Mouse (Mus musculus) mesoderm, embryonic 11.5 days (tissue): Measurements from ENCODE around the gene Nmd3.
A peak's percentile ranks its signal among the peaks of the same experiment; 100 is the strongest.

Experiments
- DNase-seq: peaks from one replicate; pipeline ENCODE4 v3.0.0-alpha.2; 2012; ENCODE audit warnings: low read depth, low spot score

Gene Nmd3

DNA sequence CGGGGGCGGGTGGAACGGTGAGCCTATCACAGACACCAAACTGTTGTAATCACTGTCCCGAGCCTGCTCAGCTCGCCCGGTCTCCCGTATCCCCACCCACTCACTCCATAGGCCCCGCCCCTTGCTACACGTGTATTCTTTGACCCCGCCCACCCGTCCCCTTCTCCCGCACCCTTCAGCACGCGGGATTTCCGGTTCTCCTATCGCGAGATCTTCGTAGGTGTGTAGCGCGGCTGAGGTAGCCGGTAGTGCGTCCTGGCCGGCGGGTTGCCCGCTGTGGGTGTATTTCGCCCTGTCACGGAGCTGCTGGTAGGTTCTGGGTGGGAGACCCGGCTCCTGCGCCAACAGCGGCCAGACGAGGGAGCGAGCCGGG lies at the start of gene Nmd3:
Nmd3 (plus strand) TSS at position 172 of the 373 bp plus-strand sequence.
- peak; percentile 98 for DNase-seq

DNA sequence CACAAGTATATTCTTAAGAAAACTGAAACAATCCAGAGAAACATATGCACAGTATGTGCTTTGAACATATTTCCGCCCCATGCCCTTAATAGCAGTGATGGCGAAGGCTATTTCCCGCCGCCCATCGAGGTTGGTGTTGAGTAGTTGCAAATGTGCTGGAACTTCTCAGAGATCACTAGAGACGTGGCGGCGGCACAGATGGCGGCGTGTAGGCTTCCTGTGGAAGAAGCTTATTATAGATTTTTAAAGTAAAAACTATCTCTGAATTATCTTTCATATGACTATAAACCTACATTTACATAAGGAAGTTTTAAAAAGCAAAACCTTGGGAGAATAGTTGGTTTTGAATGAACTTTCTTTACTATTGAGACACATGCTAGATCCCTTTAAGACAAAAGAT lies 48.4 kb upstream of the Nmd3 start:
- no peak for DNase-seq

DNA sequence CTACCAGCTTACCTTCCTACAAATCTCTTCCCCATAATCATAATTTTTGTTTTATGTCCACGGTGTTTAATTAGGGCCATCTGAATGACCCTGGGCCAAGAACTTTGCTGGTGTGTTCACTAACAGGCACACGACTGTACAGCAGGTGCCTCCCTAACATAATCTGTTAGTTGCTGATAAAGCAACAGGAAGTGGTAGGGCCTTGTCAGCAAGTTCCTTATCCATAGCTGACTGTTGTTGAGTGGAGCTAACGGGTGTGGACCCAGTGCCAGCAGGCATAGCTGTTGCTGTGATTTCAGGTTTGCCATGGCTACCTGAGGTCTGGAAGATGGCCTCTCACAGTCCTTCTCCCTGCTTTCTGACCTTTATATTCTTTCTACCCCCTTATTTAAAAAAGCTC lies 47.6 kb upstream of the Nmd3 start:
- no peak for DNase-seq

DNA sequence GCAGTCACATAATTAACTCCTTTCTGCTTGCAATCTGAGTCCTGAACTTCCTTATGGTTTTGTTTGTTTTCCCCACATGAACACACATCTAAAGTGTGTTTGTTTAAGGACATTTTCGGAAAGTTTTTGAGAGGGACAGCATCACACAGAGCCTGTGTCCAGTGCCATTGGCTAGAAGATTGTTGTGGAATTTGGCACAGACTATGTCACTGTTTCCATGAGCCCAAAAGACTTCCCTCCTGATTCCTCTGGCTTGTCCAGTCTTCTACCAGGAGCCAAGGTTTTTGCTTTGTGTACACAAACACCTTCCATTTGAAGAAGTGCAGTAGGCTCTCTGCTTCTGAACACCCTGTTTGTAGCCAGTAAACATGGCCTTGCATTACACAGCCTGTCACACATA lies 32.0 kb upstream of the Nmd3 start:
- no peak for DNase-seq

DNA sequence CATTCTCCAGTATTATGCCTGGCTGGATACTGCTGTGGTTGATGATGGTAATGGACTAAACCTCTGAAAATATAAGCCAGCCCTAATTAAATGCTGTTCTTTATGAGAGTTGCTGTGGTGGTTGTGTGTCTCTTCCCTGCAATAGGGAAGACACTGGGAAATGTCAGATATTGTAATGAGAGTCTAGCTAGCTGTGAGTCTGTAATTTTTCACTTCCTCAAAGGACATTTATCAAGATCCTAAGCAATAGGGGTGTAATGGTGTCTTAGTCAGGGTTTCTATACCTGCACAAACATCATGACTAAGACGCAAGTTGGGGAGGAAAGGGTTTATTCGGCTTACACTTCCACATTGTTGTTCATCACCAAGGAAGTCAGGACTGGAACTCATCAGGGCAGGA lies 30.8 kb upstream of the Nmd3 start:
- no peak for DNase-seq

DNA sequence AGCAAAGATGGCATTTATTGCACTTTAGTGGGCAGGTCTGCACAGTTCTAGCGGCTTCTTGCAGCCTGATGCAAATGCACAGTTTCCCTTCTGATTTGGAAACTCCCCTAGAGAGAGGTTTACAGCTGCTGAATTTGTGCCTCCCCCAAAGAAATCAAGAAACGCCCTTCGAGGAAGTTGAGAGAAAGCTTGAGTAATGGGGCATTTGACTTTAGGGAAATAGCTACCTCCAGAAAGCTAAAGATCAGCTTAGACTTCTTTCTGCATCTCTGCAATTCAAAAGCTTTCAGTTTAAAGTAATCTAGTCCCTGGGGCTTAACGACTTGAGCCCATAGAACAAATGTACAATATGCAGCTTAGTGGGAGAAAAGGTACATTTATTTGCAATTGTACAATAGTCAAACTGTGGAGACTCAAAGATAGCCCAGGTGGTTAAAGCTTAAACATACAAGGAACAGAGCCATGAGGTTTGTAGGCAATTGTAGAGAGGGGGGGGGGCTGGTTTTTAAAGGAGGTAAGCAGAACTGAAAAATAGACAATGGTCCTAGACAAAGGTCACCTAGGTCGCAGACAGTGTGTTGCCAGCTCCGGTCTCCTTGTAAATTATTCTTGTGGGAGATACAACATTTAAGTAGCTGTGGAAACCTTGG lies 21.8 kb upstream of the Nmd3 start:
- no peak for DNase-seq

DNA sequence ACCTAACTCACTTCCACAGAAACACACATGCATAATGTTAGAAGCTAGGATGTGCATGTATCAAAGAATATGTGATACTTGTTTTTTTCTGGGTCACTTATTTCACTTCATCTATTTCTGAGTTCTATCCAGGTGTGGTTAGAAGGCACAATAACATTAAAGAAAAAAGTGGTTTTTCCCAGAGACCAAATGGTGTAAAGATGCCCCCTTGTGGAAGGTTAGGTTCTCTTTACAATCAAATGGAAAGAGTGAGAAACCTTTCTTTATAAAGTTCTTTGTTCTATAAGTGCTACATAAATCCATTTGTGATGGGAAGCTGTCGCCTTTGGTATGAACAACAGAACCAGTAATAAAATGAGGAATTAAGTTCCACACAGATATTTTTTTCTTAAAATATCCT lies 19.9 kb upstream of the Nmd3 start:
- no peak for DNase-seq

DNA sequence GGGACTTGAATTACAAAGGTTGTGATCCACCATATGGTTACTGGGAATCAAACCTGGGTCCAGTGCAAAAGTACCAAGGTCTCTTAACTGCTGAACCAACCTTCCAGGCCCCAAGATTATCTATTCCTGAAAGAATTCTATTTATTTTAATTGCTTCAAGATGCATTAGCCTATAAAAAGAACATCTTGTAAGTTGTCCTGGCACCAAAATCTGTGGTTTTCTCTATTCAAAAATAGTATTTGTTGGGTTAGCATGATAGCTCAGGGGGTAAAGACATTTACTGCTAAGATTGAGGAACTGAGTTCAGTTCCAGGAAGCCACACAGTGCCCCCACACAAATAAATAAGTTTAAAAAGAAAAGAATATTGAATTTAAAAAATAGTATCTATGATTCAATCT lies 19.4 kb upstream of the Nmd3 start:
- no peak for DNase-seq

DNA sequence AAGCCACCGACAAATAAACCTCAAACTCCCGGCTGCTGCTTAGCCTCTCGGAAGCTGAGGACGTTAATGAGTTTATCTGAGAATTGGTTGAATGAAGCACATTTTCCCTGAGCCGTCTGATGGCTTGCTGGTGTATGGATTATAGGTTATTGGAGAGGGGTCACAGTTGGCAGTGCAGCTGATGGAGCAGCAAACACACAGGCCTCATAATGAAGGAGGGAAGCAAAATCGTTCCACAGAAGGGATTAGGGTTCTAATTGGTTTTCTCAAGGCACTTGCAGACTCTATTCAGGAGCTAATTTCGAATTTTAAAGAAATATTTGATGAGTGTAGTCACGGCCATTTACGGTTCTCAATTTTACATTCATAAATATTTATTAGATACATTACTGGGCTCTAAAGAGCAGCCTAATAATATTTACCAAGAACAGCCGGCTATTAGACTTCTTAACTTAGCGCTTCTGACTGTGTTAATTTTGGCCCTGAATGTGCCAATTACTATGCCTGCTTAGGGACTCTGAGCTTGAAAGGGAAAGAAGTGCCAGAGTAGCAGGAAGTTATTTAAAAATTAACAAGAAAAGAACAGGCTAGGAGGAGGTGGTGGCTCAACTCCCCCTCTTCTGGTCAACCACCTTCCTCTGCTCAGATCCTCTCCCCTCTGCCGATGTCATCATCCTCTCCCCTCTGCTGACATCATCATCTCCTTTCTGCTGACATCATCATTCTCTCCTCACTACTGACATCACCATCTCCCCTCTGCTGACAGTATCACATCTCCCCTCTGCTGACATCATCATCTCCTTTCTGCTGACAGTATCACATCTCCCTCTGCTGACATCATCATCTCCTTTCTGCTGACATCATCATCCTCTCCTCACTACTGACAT lies 12.5 kb upstream of the Nmd3 start:
- DNase-seq = no peak

DNA sequence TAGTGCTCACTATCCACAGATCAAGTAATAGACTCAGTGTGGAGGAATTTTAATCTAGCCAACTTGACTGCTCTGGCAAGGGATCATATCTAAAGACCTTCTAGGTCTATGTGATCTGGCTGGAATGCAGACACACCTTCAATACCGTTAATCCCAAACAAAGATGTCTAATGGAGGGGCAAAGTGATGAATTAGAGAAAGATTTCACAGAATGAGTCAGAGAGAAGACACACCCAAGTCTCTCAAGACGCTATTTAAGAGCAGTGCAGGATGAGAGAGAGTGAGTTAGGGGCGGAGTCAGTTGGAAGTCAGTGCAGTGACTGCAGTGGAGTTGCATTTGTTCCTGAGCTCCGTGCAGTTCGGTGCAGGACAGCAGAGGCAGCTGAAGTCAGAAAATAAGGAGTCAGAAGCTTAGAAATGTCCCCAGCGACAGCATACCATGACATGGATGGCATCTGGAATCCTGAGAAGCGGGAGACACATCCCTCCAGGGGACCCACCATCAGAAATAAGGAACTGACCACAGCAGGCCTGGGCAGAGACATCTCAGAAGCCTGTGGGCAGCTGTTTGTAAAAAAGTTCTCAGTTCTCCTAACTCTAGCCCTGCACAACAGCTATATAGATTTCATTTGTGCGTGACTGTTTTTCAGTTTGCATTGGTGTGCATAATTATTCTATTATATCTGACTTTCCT lies 9.7 kb upstream of the Nmd3 start:
- DNase-seq = no peak

DNA sequence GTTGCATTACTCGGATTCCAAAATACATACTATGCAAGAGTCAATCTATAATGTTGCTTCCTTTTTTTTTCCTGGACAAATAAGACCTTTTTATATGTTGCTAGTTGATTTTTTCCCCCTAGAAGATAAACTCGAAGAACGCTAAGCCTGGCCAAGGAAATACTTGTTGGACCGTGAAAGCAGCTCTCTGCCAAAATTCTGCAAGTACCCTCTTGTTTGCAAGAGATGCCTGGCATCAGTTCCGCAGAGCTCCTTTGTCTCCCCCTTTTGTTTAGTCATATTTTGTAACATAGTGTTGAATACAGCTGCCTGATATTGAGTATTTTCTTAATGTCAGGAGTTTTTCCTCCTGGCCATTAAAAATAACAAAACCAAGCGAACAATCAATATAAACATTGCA lies 4.3 kb upstream of the Nmd3 start:
- DNase-seq = no peak

DNA sequence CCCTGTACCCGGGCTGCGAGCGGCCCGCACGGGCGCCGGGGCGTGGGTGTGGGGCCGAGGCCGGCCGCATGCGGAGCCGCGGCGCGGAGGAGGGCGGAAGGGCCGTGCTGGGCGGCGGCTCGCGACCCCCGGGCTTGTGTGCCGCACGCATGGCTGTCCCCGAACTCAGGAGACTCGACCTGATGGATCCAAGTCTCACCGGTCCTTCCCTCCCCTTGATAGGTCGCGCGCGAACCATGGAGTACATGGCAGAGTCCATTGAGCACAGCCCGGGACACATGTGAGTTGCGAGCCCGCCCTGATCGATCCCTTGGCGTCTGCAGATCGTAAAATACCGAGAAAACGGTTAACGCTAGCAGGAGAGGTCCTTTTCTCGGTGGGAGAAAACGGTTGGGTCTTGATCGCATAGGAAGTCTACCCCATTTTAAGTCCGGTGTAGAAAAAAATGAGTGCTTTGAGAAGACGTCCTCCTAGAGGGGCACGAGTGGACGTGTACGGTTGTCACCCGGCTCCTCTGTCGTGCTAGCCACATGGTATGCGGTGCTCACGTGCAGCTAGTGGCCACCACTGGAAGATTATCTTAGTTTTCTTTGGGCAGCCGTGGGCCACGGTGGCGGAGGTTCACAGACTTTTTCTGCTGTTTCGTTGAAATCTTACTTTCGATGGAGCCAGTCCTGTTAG lies 542 bp downstream of the Nmd3 start:
- peak; percentile 58 for DNase-seq

DNA sequence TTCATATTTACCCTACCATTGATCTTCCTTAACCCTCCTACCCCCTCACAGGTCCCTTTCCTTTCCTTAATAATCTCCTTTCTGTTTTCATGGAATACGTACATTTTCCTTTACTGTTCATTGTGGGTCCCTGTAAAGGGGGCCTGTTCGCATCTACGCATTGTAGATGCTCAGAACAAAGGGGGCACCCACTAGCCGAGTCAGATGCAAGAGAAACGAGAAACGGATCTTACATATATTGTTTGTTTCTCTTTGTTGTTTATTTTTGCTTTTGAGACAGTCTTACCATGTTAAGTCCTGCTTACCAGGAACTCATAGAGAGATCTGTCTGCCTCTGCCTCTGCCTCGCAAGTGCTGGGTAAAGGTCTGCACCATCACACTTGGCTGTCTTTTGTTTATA lies 1.4 kb downstream of the Nmd3 start:
- DNase-seq = no peak

DNA sequence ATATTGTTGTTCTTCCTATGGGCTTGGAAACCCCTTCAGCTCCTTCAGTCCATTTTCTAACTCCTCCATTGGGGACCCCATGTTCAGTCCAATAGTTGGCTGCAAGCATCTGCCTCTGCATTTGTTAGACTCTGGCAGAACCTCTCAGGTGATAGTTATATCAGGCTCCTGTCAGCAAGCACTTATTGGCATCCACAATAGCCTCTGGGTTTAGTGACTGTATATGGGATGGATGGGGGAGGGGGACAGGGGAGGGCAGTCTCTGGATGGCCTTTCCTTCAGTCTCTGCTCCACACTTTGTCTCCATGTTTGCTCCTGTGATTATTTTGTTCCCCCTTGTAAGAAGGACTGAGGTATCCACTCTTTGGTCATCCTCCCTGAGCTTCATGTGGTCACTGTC lies 9.1 kb downstream of the Nmd3 start:
- no peak for DNase-seq

DNA sequence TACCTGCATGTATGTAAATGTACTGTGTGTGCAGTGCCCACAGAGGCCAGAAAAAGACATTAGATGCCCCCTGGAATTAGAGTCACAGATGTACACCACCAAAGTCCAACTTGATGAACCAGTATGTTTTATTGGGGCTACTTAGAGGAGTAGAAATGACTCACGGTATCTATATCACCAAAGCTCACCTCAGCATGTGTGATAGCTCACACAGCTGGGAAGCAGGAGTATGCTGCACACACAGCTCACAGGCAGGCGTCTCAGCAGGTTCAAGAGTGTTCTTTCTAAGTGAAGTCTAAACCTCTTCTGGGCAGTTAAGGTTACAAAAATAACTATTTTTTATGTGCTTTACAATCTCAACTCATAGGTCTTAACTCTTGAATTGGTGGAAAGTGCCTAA lies 12.2 kb downstream of the Nmd3 start:
- DNase-seq = no peak

DNA sequence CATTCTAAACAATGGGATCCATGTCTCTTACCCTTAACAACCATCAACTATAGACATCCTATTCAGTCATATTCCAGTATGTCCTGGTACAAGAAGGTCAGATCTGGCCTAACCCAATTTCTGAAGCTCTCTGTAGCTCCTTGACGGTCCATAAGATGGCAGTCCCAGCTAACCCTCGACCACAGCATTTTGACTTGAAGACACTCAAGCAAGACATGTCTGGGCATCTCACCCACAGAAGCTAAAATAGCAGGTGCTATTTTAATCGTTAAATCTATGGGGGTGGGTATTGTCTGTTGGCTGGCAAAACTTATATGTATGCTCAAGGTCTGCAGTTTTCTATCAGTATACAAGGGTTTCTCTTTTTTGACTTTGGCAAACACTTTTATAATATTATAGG lies 33.4 kb downstream of the Nmd3 start:
- no peak for DNase-seq

DNA sequence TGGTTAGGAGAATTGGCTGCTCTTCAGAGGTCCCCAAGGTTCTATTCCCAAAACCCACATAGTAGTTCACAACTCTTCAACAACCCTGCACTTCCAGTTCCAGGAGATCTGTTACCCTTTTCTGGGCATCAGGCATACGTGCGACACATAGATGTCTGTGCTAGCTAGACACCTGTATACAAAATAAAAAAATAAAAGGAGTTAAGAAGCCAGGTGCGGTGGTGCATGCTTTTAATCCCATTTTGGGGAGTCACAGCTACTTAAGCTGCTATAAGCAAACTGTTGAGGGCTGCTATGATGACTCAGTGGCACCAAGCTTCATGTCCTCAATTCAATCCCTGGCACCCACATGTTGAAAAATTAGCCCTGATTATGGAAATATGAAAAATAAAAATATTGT lies 34.2 kb downstream of the Nmd3 start:
- no peak for DNase-seq

DNA sequence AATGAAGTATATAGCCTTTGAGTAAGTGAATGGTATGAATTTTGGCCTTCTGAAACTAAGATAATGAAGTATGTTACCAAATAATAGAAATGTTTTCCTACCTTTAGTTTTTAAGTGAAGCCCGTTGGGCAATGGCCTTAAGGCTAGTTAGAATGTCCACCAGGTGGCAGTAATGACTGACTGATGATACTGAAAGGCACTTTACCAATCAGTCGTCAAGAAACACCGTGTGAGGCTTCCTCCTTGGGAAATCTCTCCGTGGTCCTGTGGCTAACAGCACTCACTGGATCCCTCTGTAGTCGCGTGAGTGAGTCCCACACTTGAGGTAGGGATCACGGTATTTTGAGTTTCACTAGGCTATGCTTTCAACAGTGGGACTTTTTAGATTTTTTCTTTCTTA lies 34.7 kb downstream of the Nmd3 start:
- DNase-seq = peak; percentile 82

DNA sequence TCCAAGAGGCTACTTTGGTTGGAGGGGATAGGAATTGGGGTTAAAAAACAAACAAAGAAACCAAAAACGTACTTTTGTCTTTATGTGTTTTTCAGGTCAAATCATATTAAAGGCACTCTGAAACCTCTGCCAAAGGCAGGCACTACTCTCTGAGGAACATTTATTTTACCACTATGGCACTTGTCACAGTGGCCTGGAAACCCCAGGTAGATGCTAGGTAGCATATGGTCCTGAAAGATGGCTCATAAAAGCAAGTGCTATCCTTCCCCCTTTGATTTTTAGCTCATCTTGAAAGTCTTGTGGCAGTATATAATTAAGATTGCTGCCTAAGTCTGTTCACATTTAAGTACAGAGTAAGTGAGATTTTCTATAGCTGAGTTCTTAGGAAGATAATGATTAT lies 35.7 kb downstream of the Nmd3 start:
- no peak for DNase-seq

DNA sequence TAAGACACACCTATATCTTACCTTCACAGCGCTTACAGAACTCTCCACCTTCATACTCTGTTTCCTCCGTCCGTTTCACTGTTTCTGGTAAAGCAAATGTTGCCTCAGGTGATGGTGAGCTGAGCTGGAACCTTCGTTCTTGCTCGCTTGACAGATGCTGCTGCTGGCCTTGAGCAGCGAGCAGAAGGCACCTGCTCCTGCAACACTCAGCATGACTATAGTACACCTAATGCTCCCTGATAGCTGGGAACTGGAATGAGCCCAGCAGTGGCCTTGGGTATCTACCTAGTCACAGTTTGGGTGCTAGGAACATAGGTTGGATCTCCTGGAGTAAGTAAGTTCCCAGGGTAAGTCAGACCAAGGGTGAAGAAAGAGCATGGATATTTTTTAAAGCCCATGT lies 38.3 kb downstream of the Nmd3 start:
- no peak for DNase-seq

DNA sequence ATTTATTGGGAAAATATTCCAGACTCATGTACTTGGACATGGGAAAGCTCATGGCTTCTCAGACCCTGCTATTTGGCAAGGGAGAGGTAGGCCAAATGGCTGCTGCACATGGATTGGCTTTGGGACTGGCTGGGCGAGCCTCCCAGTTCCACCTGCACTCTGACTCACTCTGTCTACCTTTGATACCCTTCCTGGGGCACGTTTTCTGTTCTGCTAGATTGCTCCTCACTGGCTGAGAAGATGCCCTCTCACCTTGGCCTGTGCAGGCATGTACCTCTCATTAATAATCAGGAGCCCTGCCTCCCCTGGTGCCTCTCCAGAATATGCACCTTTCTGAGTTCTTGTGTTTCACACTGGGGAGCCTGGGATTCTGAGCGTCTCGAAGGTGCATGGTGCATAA lies 39.4 kb downstream of the Nmd3 start:
- DNase-seq = no peak

DNA sequence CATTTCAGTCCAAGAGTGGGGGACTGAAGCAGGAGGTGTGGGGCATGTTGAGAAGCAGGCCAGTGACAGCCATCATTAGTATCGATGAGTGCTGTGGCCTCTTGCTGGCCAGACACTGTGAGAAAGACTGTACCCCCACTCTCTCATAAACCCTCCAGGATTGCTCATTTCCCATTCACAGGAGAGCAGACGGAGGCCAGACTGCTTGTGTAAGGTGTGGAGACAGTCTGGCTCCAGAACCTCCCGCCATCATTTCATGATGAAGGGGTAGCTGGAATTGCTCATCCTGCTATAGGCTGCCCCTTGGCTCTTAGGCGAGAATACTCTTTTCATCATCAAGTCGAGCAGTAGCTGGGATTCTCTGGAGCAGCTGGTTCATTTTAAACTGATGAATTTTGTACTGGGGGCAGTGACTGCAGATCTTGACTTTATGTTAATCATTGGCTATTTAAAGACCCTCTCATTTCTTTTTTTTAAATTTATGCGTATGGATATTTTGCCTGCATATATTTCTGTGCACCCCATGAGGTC lies 41.1 kb downstream of the Nmd3 start:
- no peak for DNase-seq
